Mouse (Mus musculus) retina, adult 2 months (tissue): ENCODE data around the gene Pcgf3.
A peak's percentile ranks its signal among the peaks of the same experiment; 100 is the strongest.

Experiments used
- DNase-seq: peaks from one replicate; pipeline ENCODE4 v3.0.0-alpha.2; 2012; ENCODE audit warnings: low read depth, low spot score

Pcgf3 gene

DNA sequence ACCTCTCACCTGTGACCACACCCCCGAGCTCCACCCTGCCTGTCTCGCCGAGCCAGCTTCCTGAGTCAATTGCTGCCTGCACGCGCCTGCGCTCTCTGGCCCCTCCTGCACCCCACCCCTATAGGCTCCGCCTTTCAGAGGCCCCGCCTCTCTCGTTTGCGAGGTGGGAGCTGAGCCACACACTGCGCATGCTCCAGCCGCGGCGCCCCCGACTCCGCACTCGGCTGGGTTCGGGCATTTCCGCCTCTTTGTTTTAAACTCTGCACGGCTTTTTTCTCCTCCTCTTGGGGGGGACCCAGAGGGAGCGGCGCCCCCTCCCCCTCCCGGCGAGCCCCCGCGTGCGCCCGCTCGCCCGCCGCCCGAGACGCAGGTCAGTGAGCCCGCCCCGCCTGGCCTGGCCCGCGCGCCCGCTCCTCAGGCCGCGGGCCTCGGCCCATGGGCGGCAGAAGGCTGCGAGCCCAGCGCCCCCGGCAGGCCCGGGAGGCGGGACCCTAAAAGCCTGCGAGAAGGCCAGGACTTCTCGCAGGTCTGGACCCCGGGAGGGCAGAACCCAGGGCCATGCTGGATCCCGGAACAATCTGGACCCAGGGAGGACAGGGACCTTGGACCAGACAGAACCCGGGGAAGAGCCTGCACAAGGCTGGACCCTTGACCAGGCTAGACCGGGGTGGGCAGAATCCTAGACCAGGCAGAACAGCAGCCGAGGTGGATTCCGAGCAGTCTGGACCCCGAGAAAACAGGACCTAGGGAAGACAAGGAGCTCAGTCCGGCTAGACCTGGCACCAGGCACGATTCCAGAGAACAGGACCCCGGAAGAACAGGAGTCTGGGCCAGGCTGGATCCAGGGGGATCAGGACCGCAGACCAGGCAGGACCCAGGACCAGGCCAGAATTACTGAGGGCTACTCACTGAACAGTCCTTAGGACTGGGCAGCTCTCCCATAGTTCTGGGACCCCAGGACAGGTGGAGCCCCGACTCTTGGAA, at the start of gene Pcgf3:
Gene Pcgf3 (plus strand): TSS at position 151 of the 984 bp plus-strand sequence.
- peak; percentile 86 for DNase-seq

DNA sequence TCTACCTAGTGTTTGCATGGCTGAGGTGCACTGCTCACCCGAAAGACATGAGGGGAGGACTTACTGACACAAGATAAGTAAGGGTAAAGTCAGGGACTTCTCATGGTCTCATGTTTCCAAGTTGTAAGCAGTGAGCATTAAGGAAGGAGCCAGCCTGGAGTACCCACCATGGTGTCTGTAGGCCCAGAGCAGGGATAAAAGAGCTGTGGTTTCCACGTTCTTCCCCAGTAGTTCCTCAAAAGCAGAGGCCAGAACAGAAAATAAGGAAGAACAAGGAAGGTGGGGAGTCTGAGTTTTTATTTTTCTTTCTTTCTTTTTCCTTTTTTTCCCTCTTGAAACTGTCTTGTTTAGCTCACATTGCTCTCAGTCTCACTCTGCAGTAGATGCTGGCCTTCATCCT, 46.3 kb upstream of the Pcgf3 start:
- no peak for DNase-seq

DNA sequence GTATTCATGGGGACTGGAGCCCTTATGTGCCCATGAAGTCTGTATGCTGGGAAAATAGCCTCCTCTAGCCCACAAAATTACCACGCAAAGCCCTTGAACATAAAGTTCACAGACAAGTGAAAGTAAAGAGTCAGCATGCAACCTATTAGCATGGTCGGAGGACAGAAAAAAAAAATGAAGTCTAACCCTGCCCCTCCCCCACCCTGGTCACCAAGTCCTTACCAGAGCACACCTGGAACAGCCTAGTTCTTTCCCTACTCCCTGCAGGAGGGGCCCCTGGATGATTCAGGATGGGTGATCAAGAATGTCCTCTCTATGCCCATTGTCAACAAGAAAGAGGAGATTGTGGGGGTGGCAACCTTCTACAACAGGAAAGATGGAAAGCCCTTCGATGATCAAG, 38.3 kb upstream of the Pcgf3 start:
- no peak for DNase-seq

DNA sequence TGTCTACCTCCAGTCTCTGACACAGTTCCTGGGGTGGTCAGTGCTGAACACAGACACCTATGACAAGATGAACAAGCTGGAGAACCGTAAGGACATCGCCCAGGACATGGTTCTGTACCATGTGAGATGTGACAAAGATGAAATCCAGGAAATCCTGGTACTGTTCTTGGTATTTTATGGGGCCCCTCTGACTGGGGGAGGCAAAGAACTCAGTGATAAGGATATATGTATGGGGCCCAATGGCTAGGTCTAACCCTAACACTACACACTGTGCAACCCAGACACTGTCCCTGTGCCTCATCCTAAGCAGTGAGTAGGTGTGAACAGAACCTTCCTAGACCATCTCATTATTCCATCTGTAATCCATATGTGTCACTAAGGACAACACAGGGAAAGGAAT, 37.6 kb upstream of the Pcgf3 start:
- no peak for DNase-seq

DNA sequence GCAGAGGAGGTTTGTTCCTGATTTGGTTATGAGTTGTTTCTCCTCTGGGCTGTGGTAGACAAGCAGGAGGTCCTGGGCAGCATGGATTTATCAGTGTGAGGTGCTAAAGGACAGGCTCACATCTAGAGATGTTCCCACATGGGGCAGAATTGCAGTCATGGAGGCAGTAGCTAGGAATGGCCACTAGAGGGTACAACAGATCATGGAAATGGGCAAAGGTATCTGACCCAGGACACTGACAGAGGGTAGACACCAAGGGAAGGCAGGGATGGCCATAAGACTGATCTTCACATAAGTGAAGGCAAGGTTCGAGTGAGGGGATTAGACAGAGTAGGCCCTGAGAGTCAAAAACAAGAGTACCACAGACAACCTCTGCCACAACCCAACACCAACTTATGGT, 33.8 kb upstream of the Pcgf3 start:
- no peak for DNase-seq

DNA sequence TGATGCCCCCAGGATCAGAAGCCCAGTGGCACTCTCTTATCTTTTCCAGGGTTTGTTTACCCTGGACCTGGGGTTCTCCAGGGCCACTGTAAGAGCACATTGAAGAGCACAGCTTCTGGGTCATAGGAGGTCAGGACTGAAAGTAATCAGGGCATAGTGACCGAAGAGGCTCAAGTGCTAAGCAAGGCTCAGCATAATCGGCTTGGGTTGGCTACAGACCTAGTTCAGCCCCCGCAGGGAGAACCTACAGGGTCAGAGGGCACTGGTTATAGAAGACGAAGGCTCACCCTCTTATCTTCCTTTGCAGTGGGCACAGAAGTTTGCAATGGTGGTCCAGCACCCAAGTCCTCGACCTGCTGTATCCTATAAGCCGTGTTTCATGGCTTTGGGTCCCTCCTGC, 29.8 kb upstream of the Pcgf3 start:
- DNase-seq: peak; percentile 90

DNA sequence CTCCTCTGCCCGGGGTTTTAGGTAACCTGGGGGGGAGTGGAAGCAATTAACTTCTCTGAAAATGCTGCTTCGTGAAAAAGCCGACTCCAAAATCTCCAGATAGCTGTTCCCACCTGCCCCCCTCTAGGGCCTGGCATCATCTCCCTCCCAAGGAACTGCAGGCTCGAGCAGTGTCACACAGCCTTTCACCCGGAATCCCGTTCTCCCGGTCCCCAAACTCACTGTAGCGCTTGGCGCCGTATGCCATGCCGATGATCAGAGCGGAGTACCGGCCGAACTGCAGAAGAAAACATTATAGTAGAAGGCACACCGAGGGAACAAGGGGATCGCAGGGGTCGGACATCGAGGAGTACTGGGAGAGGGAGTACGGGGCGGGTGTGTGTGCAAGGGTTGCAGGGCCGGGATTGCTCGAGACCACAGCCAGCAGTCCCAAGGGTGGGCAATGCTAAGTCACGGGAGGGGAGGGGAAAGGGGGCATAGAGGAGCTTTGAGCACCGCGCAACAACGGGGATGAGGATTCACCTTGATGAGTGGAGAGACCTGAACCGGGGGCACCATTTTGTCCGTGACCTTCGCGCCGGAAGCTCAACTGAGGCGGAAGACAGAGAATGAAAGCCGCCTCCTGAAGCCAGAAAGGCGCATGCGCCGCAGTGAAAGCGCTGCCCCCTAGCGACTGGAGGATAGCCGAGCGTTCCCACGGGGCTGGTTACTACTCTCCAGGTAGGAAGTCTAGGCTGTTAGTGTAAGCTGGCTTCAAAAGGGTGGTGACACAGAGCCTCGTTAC, 27.0 kb upstream of the Pcgf3 start, which contains the start of gene Atp5k:
Gene Atp5k (minus strand): TSS at position 645 of the 784 bp plus-strand sequence.
- peak; percentile 88 for DNase-seq

DNA sequence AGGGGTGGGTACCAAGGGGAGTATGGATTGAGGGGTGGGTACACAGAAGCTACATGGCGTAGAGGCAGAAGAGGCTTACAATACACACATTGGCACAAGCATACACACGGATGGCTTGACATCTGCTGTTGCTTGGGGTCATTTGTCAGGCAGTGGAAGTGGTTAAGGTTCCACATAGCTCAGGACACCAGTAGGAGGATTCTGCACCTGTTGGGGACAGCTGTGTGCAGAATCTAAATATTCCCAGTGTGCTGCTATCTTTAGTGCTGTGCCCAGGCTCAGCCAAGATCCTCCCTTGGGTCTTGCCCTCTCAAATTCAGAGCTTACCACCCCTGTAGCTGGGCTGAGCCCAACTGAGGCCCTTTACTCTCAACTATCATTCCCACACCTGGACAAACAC, 24.9 kb upstream of the Pcgf3 start:
- no peak for DNase-seq

DNA sequence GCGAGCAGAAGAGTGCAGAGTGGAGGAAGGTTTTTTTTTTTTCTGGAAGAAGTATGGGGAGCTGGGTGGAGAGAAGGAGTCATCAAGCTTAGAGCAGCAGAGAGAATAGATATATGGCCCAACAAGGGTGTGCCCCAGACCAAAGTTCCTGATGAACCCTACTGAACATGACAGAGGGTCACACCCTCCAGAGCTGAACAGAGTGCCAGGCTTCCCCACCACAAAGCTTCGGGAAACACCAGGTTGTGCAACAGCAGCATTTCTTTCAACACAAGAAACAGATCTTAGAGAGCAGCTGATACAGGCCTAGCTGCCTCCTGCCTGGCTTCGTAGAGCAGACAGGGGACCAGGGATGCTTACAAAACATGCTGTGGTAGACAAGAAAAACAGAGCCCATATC, 14.1 kb upstream of the Pcgf3 start:
- no peak for DNase-seq

DNA sequence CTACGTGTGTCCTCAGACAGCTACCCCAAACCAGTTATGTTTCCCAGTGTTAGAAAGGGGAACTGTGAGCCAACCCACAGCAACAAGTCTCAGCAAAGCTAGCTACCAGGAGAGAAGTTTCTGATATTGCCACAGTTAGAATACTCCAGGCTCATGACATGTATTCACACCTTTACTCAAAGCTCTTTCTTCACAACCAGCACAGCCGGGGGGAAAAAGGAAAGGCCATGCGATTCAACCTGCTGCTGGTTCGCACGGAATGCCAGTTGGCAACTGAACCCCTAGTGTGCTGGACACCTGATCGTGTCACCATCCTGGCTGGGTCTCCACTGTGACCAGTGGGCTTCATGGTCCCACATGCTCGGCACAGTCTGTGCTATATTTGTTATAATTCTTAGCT, 13.2 kb upstream of the Pcgf3 start:
- DNase-seq: no peak

DNA sequence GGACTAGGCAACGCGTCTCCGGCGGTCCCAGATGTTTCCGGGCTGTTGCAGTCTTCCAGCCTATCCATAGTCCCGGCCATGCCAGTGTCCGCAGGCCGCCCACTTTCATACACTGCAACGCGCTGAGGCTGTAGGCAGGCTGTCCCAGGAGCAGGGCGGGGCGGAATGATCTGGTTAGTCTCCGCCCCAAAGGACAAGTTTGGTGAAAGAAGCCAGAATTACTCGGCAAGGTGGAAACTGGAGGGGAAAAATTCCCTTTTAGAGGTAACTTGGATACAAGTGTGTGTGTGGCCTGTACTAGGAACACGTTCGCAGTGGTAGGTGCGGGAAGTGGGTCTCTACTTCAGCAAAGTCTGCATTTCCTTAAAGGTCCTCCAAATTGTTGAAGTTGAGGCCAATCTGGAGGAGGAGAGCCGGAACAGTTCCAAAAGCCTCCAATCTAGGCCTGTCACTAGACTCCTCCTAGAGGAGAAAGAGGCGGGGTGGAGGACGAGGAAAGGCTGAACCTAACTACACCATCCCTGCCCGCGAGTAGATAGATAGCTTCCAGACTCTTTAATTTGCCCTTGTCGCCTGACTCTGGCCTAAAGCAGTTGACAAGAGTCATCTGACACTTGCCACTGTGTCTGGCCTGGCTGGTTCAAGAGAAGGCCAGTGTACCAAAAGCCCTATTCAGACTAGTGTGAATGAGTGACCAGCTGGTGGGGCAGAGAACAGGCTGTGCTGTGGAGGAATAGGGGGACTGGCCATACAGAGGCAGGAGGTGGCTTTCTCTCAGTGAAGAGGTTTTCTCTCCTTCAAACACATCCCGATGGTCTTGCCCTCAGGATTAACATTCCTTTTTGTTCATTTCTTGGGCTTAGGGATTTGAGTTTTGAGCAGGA, 12.0 kb upstream of the Pcgf3 start, which contains the start of gene Mfsd7a:
Gene Mfsd7a (minus strand): TSS at position 107 of the 884 bp plus-strand sequence.
- DNase-seq: no peak

DNA sequence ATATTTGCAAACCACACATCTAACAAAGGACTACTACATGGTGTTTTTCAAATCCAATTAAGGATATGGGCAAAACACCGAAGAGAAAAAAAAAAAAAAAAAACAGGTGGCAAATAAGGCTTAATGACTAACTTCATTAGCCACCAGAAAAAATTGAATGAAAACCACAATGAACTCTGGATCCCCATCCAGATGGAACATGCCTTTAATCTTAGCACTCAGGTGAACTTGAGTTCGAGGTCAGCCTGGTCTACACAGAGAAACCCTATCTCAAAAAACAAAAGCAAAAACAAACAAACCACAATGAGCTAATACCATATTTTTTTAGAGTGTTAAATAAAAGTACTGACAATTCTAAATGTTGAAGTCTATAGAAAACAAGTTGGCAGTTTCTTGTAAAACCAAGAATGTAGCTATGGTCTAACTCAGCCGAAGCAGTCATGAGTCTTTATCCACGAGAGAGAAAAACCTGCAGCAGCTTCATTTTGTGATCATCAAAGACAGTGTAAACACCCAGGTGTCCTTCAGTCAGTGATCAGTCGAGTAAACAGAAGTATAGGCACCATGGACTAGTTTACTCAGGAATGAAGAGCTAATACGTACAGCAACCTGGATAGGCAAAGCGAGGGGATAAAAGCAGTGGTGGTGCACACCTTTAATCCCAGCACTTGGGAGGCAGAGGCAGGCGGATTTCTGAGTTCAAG, 10.0 kb upstream of the Pcgf3 start:
- no peak for DNase-seq

DNA sequence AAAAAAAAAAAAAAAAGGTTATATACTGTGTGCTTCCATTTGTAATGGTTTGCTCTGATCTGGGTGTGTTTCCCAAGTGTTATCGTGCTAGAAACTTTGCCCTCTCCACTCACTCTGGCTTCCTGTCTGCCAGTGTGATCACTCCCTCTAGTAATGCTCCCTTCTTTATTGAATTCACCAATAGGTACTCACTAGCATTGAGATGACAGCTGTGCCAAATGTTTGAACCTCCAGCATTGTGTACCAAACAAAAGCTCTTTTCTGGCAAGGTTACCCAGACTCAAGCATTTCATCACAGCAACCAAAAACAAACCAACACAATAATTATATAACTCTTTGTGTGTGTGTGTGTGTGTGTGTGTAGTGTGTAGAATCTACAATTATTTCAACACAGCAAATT, 9.4 kb upstream of the Pcgf3 start:
- no peak for DNase-seq

DNA sequence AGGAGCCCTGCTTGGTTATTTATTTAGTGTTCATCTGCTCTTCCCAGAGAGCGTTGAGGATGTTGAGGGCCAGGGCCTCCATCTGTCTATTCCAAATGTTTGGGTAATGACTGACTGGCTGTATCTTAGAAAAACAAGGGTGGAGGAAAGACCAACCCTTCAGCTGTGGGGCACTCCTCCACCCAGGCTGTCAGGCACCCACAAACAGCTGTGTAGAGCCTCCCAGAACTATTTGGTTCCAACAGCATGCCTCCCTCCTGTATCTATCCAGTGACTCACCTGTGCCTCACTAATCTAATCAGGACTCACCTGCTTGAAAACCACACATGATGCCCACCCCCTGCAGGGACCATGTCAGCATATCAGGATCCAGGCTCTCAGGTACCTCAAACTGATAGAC, 8.6 kb upstream of the Pcgf3 start:
- no peak for DNase-seq

DNA sequence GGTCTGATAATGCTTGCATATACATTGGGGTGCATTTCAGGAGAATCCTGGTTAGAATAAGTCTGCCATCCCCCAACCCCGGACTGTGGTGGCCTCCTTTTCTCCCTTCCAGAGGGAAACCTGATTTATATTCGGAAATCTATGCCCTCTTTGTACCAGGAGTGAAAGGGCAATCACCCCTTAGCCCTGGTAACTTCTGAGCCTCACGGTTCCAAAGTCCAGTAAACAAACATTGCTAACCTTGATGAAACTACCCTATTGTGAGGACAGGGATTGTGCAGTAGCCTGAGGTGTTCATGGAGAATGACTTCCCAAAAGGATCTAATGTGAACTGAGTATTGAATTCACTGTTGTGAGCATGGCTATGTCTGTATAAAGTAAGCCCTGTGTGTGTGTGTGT, 6.9 kb upstream of the Pcgf3 start:
- DNase-seq: no peak

DNA sequence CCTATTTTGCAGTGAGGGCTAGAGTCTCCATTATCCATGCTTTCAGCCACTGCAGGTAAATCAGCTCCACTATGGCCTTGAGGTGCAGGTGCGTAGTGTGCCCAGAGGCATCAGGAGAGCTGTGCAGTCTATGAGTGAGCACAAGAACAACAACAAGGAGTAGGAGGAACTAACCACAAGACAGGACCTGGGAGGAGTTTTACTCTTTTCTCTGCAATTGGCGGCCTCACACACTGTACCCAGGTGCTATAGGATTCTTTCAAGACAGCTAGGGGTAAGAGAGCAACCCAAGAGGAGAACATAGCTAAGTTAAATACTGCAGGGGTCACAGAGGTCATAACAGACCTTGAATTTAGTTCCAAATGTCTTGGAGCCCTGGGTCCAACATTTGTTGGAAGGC, 2.3 kb upstream of the Pcgf3 start:
- no peak for DNase-seq

DNA sequence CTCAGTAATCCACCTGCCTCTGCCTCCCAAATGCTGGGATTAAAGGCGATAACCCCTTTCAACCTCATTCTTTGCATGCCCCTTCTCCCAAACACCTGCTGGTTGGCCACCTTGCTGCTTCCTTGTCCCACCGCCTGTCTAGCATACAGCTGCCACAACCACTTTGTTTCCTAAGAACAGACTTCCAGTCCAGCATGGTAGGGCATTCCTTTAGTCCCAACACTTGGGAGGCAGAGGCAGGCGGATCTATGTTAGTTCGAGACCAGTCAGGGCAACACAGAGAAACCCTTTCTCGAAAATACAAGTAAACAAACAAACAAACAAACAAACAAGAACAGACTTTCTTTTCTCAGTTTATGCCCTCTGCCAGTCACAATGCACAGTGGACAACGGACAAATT, 571 bp upstream of the Pcgf3 start:
- no peak for DNase-seq

DNA sequence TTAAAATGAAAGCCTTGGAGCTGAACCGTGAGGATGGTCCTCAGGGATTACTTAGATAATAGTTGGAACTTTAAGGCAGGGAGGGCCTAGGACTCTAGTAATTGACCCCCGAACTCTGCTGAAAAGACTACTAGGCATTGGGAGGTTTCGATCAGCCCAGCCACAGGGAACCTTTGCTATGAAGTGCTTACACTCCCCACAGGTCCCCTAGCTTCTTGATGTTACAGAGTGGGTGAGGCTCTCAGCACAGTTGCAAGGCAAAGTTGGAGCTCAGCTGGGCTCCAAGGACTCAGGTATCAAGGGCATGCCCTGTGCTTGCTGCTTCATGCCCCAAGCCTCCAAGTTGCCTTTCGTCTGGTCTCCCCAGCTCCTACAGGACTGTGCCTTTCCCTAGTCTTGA, 1.4 kb downstream of the Pcgf3 start:
- no peak for DNase-seq

DNA sequence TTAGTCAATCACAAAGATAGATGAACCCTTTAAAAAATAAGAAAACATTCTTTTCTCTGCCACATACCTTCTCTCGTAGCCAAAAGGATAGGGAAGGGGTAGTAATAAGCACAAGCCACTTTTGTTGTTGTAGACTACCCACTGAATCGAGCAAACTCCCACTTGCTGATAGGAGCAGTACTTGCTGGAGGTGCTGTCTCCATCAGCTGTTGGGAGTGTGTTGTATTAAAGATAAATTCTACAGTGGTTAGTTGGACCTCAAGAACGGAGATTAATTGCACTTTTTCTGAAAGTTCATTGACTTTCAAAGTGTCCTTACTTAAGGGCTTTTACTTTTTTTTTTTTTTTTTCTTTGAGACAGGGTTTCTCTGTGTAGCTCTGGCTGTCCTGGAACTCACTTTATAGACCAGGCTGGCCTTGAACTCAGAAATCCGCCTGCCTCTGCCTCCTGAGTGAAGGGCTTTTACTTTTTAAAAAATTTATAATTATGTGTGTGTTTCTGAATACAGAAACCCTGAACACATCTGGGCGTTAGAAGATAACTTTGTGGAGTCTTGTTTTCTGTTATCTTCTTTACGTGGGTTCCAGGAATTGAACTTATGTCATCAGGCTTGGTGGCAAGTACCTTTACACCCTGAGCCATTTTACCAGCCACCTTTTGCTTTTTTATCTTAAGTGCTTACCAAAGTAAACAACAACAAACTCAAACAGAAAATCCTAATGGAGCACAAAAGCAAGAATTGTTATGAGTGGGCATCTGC, 4.3 kb downstream of the Pcgf3 start:
- DNase-seq: no peak

DNA sequence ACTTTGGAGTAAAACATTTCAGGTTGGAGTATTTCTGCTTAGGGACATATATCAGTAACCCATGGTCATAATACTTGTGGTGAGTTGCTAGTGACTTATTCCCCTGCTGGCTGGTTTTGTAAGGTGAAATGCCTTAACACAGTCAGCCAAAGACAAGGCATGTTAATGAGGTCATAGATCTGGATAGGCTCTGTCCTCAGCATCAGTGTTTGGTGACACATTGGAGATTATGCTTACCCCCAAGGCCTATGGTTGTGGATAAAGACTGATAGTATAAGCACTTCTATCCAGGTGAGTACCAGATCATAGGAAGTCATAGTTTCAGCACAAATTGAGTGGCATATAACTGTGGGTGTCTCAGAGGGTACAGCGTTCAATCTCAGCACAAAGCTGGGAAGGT, 5.6 kb downstream of the Pcgf3 start:
- no peak for DNase-seq
